Mouse (Mus musculus) heart, postnatal 10 days (tissue): ENCODE data around the gene Prss33. TPM values are rescaled to one million over a fixed set of nuclear protein-coding genes. Genes with fewer than 3 reads are reported as not detected.

Experiments
- DNase-seq, 2 experiments: peaks; one replicate each; pipeline ENCODE4 v3.0.0; 2021
- intact Hi-C: fragments of 180-260 bp; cut with DNase I; formaldehyde crosslinking; loops from one replicate; pipeline ENCODE4 v1.15.1; 2025
- microRNA-seq, 2 experiments: library from miRNA; unstranded; fragments of <30 nt; microRNA quantifications; one replicate each; pipeline ENCODE4 v1.2.0; 2022
- total RNA-seq, 2 experiments: library from RNA; stranded (reverse); gene quantifications; 2 replicates each; pipeline ENCODE4 v1.2.3; 2021

The Prss33 gene
- total RNA-seq, 2 experiments from 2014 or later = not detected

DNA sequence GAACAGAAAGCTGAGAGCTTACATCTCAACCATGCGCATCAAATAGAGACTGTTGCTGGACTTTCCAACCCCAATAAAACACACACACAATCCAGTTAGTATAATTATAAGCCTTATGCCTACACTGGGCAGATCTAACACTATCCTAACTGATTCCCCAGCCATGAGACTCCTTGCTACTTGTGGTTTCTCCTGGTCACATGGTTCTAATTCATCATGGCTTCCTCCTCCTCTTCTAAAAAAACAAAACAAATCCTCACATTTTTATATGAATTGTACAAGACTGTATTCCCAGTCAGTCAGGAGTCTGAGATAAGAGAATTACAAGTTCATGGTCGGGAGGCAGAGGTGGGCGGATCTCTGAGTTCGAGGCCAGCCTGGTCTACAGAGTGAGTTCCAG lies 46.9 kb downstream of the Prss33 start:
- intact Hi-C loops = no loop called here
- no peak for DNase-seq

DNA sequence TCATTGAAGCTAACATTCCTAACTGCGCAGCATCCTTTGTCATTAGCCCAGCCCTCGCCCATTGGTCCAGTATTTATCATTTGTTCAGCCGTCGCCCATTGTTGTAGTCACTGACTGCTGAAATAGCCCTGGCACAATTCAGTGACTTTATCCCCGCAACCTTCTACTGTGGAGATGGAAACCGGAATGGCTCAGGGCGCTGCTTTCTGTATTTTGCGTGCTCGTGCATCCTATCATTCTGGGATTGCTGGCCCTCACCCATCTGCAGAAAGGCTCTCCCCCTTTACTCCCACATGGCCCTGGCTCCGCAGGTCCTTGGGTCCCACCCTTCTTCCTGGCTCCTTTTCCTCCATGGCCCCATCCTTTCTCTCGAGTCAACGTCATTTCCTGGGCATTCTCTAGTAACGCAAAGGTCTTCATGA lies 49.3 kb downstream of the Prss33 start:
- DNase-seq = no peak
- intact Hi-C loops = no loop called here

DNA sequence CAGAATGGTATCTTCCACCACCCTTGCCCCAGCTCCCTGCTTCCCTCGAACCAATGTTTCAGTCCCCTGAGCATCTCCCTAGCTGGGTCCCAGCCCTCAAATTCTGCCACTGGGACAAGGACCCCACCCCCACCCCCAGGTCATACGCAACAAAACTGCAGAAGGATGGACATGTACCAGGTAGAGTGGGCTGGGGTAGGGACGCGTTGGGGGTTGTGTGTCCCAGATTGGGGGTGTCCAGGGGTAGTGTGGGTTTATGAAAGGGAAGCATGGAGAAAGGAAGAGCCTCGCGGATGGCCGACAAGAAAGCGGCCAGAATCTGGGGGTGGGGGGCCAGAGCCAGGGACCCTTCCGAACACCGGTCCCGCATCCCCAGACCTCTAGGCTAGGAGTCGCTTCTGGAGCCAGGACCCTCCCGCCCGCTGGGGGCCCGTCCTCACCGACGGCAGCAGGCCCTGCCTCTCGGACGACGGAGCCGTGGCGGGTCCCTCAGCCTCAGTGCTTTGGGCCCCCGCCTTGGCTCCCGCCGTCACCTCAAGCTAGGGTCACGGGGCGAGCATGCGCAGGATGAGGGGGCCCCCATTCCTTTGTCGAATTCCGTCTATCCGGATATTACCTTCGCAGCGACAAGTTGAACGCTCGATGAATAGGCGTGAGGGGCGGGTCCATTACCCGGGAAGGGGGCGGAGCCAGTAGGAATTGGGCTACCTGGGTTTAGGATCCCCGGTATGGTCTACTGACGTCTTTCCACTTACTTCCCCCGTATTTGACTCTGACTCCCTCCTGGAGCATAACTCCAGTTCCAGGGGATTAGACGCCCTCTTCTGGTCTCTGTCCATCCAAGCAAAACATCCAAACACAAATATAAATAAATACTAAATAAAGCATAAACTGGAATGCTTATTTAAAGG lies 50.0 kb downstream of the Prss33 start, which contains the start of gene Flywch2:
Gene Flywch2, minus strand, starts transcription at position 521 of the 911 bp plus-strand sequence.
- DNase-seq = peak; percentile 60 to 76
- intact Hi-C loops = no loop called here

DNA sequence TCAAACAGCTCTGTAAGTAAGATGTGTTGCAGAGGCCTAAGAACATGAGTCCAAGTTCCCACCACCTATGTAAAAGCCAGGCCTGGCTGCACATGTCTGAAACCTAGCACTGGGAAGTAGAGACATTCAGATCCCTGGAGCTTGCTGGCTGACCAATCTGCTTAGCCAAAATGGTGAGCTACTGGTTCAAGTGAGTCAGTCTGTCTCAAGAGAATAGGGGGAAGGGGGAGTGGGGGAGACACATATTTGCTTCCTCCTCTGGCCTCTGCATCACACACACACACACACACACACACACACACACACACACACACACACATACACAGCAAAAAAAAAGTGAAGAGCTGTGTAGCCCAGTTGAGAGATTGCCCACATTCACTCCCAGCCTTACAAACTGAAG lies 52.5 kb downstream of the Prss33 start:
- DNase-seq = no peak
- intact Hi-C loops = no loop called here

Small RNA genes within 50 kb of the gene (microRNA-seq; reads per million reads assigned to microRNA genes)
- 0.95 to 1.7 reads per million in 2 experiments for gene Mir5125

Other genes with a start within 250 kb of the Prss33 start
- 10 to 100 TPM in 1 of 2 experiments, 1 to 10 TPM in 1; 8.5 to 10.0 TPM for gene Zfp13, start 236.6 kb downstream of the Prss33 start, total RNA-seq
- not detected for gene Zscan10, start 235.2 kb downstream of the Prss33 start, total RNA-seq
- gene Mmp25, start 190.8 kb downstream of the Prss33 start, total RNA-seq = under 1 TPM; 0.55 to 0.69 TPM
- not detected for gene Bicdl2, start 175.6 kb downstream of the Prss33 start, total RNA-seq
- 100 to 1,000 TPM; 218 to 220 TPM for gene Hcfc1r1, start 162.5 kb downstream of the Prss33 start, total RNA-seq
- gene Thoc6, start 162.2 kb downstream of the Prss33 start, total RNA-seq = 10 to 100 TPM; 21.0 to 21.1 TPM
- 100 to 1,000 TPM; 138 to 142 TPM for gene Tnfrsf12a, start 158.6 kb downstream of the Prss33 start, total RNA-seq
- gene Cldn6, start 156.8 kb downstream of the Prss33 start, total RNA-seq = not detected
- gene Cldn9, start 152.0 kb downstream of the Prss33 start, total RNA-seq = not detected
- not detected for gene 1520401A03Rik, start 113.3 kb downstream of the Prss33 start, total RNA-seq
- 1 to 10 TPM; 7.7 to 9.3 TPM for gene Pkmyt1, start 109.7 kb downstream of the Prss33 start, total RNA-seq
- gene Paqr4, start 95.2 kb downstream of the Prss33 start, total RNA-seq = 10 to 100 TPM; 17.5 to 22.0 TPM
- gene Kremen2, start 90.2 kb downstream of the Prss33 start, total RNA-seq = not detected
- 10 to 100 TPM; 31.2 to 32.1 TPM for gene Flywch1, start 64.5 kb downstream of the Prss33 start, total RNA-seq
- 1 to 10 TPM; 2.3 to 2.4 TPM for gene Flywch2, start 50.0 kb downstream of the Prss33 start, total RNA-seq
- gene Srrm2, start 45.5 kb downstream of the Prss33 start, total RNA-seq = 100 to 1,000 TPM; 230 to 231 TPM
- 100 to 1,000 TPM; 379 to 407 TPM for gene Elob, start 6.9 kb downstream of the Prss33 start, total RNA-seq
- gene Prss32, start 7.8 kb upstream of the Prss33 start, total RNA-seq = not detected
- gene Prss41, start 8.1 kb upstream of the Prss33 start, total RNA-seq = not detected
- not detected for gene Prss21, start 32.0 kb upstream of the Prss33 start, total RNA-seq
- not detected for gene Dcpp1, start 44.8 kb upstream of the Prss33 start, total RNA-seq
- not detected for gene Dcpp2, start 44.8 kb upstream of the Prss33 start, total RNA-seq
- not detected for gene Dcpp3, start 81.4 kb upstream of the Prss33 start, total RNA-seq
- gene Sbp, start 105.6 kb upstream of the Prss33 start, total RNA-seq = not detected
- not detected for gene Sbpl, start 119.2 kb upstream of the Prss33 start, total RNA-seq
- gene Prss30, start 144.5 kb upstream of the Prss33 start, total RNA-seq = not detected
- not detected for gene Prss22, start 162.0 kb upstream of the Prss33 start, total RNA-seq
- gene Prss27, start 202.1 kb upstream of the Prss33 start, total RNA-seq = not detected
- 10 to 100 TPM; 19.5 to 20.8 TPM for gene Kctd5, start 237.4 kb upstream of the Prss33 start, total RNA-seq